Mouse (Mus musculus): ENCODE measurements around the gene Grid1.

DNA sequence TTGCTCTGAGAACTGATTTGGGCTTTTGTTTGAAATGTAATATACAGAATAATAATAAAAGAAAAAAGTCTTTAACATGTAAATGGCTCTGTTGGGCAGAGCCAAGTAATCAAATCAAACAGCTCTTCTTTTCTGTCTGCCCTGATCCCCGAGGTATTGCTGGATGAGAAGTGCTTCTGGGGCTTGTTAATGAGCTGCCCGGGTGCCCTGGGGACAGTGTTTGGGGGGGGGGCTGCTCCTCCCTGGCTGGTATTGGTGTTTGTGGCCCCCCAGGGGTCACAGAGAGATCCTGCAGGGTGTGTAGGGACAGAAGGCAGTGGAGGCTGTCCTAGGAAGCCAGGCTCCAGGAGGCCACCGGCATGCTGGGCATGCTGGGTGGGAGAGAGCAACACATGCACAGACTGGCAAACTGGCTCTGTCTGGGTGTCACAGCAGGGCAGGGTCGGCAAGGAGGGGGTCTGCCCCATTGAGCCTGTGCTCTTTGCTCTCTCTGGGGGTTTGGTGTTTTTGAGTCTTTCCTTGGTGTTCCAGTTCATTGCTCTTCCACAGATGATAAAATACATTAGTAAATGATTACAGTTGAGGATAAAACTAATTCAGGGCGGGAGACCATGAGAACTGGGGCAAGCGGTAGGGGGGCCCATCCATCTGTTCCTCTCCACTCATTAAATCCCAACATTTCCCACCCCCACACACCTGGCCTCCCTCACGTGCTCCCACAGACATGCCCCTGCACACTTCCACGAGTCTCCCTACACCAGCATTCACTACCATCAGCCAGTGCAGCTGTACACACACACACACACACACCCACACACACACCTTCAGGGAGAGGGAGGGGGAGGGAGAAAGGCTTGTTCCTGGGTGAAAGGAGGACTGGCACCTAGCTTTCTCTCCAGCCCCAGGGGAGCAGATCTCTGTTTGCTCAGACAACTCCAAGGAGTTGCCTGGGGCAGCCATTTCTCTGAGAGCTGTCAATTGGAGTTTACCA is 60.8 kb downstream of the Grid1 start:
- TF ChIP-seq EP300 (IDR thresholded peaks at IDR 0.05; ENCODE audit: low read depth) (no peak), CTCF (IDR thresholded peaks at IDR 0.05; ENCODE audit: low read depth) (no peak)
